26 mouse cellular contexts compared by ENCODE assay signal in genomic region chr14:17748945-17749344, GRCm38 (mm10).
DNase-seq lines count a peak whose midpoint lies in the region; ATAC-seq and TF ChIP-seq lines count a peak whose summit lies in the region.
"Had no signal": no experiment of that assay in that cellular context is flagged by ENCODE, and none has a peak within 500 bp of the region (broad histone marks: within the 10 kb centered on the region; RNA-seq: fewer than 3 reads in every experiment).

No protein-coding gene starts in this region.

- no peak overlapping the region for H3K27ac ChIP-seq in embryonic facial prominence, embryonic 11.5 days (replicated peaks; ENCODE audit: low read depth, low read length)
- H3K27ac ChIP-seq in embryonic facial prominence, embryonic 10.5 days (replicated peaks), result no peak overlapping the region
- peak overlapping the region; percentile 53; the same call in 1 of the 2 replicates for H3K27ac ChIP-seq in liver, adult 2 months (replicated peaks; ENCODE audit: insufficient read depth, low read depth, low read length)
- H3K27ac ChIP-seq in CH12.LX (ENCODE audit: insufficient read depth, low read depth), result no peak overlapping the region
- no peak overlapping the region for H3K27ac ChIP-seq in forebrain, embryonic 15.5 days (replicated peaks)
- no peak overlapping the region for H3K27ac ChIP-seq in neural tube, embryonic 15.5 days (replicated peaks)
- H3K27ac ChIP-seq: hindbrain, embryonic 15.5 days; kidney, embryonic 15.5 days; limb, embryonic 13.5 days; liver, embryonic 14.5 days; stomach, embryonic 15.5 days had no signal

- no peak for TF ChIP-seq RAD21 in CH12.LX (IDR thresholded peaks at IDR 0.05; ENCODE audit: low read depth, low read length)

- peaks cover 27% of the 10 kb centered on the region; the same call in 1 of the 2 replicates for H3K79me2 ChIP-seq in liver, adult 2 months (ENCODE audit: control insufficient read depth, insufficient read depth, low read length)
- H3K79me2 ChIP-seq in CH12.LX (replicated peaks; ENCODE audit: control insufficient read depth, extremely low read depth, insufficient read depth, poor library complexity, severe bottlenecking), result no peaks in the 10 kb centered on the region

- no peak overlapping the region for H3K9ac ChIP-seq in embryonic facial prominence, embryonic 11.5 days (replicated peaks; ENCODE audit: low read length)
- no peak overlapping the region for H3K9ac ChIP-seq in liver, adult 2 months (ENCODE audit: low read depth, low read length)
- H3K9ac ChIP-seq in CH12.LX (ENCODE audit: insufficient read depth, low read depth), result no peak overlapping the region
- no peak overlapping the region for H3K9ac ChIP-seq in forebrain, embryonic 15.5 days (replicated peaks)
- H3K9ac ChIP-seq in neural tube, embryonic 15.5 days (replicated peaks), result no peak overlapping the region
- H3K9ac ChIP-seq: heart, embryonic 12.5 days; hindbrain, embryonic 15.5 days; kidney, embryonic 15.5 days; limb, embryonic 13.5 days; liver, embryonic 14.5 days; lung, embryonic 14.5 days; stomach, embryonic 15.5 days had no signal

- no peak for TF ChIP-seq EP300 in CH12.LX (IDR thresholded peaks at IDR 0.05; ENCODE audit: low read length)

- peak; percentile 25 for DNase-seq in embryonic facial prominence, embryonic 11.5 days (ENCODE audit: low spot score)
- DNase-seq in embryonic facial prominence, embryonic 10.5 days (ENCODE audit: low spot score), result no peak
- DNase-seq in liver, adult 2 months (ENCODE audit: extremely low read depth, low read depth, low spot score), result no peak
- DNase-seq in liver (no peak), CH12.LX (ENCODE audit: extremely low read depth) (peak; percentile 21)
- DNase-seq in urinary bladder, postnatal 10 days (ENCODE audit: low spot score), result no peak
- DNase-seq: adrenal gland, postnatal 25 days; cerebellum, adult 9-10 months; gastrocnemius, postnatal 14 days; heart, adult 18-20 months; heart, postnatal 10 days; kidney, adult 11 months; kidney, postnatal 36 days; layer of hippocampus, postnatal 36 days; lung, embryonic 14.5 days; lung, postnatal 4 days; right cerebral cortex, adult 18-20 months; right cerebral cortex, postnatal 4 days had no signal

- in situ Hi-C loops in CH12.LX (cut with MboI; ENCODE audit: low pct_ligation_motif_present, low pct_unique_long_range_greater_than_20kb, low sequenced_read_pairs), result no loop called here

- no peaks in the 10 kb centered on the region for H3K27me3 ChIP-seq in embryonic facial prominence, embryonic 11.5 days (ENCODE audit: control insufficient read depth, insufficient read depth, low read length)
- no peaks in the 10 kb centered on the region for H3K27me3 ChIP-seq in embryonic facial prominence, embryonic 10.5 days (replicated peaks; ENCODE audit: low read depth, poor library complexity, severe bottlenecking)
- H3K27me3 ChIP-seq in liver, adult 2 months (ENCODE audit: control insufficient read depth, insufficient read depth, low read length), result no peaks in the 10 kb centered on the region
- no peaks in the 10 kb centered on the region for H3K27me3 ChIP-seq in CH12.LX (replicated peaks)
- no peaks in the 10 kb centered on the region for H3K27me3 ChIP-seq in forebrain, embryonic 15.5 days
- H3K27me3 ChIP-seq in neural tube, embryonic 15.5 days (replicated peaks), result no peaks in the 10 kb centered on the region
- H3K27me3 ChIP-seq: heart, embryonic 12.5 days; hindbrain, embryonic 15.5 days; kidney, embryonic 15.5 days; limb, embryonic 13.5 days; stomach, embryonic 15.5 days had no signal

- ATAC-seq in embryonic facial prominence, embryonic 11.5 days (replicated peaks; ENCODE audit: insufficient number of reproducible peaks, low FRiP score, low TSS enrichment, low read depth), result peak; percentile 62; the same call in 1 of the 2 replicates
- peak; percentile 55; the same call in 1 of the 2 replicates for ATAC-seq in forebrain, embryonic 15.5 days (replicated peaks)
- no peak for ATAC-seq in neural tube, embryonic 15.5 days (ENCODE audit: low FRiP score)

- dilution Hi-C loops in CH12.LX (cut with MboI; ENCODE audit: extremely low pct_ligation_motif_present, extremely low pct_unique_long_range_greater_than_20kb, low sequenced_read_pairs), result no loop called here

- TF ChIP-seq POLR2A in liver, adult 2 months (IDR thresholded peaks at IDR 0.05; ENCODE audit: extremely low read depth, insufficient read depth, low read length), result no peak
- no peak for TF ChIP-seq POLR2A in CH12.LX (IDR thresholded peaks at IDR 0.05; ENCODE audit: low read depth, low read length)

- no peaks in the 10 kb centered on the region for H3K36me3 ChIP-seq in embryonic facial prominence, embryonic 11.5 days (replicated peaks; ENCODE audit: control insufficient read depth, insufficient read depth, low read depth, low read length)
- H3K36me3 ChIP-seq in embryonic facial prominence, embryonic 10.5 days (replicated peaks), result no peaks in the 10 kb centered on the region
- no peaks in the 10 kb centered on the region for H3K36me3 ChIP-seq in liver, adult 2 months (ENCODE audit: control insufficient read depth, insufficient read depth, low read length)
- no peaks in the 10 kb centered on the region for H3K36me3 ChIP-seq in CH12.LX (replicated peaks in 1 of 2; ENCODE audit: control insufficient read depth in 1 of 2, insufficient read depth in 1 of 2, low read length in 1 of 2)
- H3K36me3 ChIP-seq in forebrain, embryonic 15.5 days, result no peaks in the 10 kb centered on the region
- H3K36me3 ChIP-seq in neural tube, embryonic 15.5 days, result no peaks in the 10 kb centered on the region
- H3K36me3 ChIP-seq: heart, embryonic 12.5 days; hindbrain, embryonic 15.5 days; kidney, embryonic 15.5 days; limb, embryonic 13.5 days; stomach, embryonic 15.5 days had no signal

- no peak overlapping the region for H3K4me3 ChIP-seq in embryonic facial prominence, embryonic 11.5 days (ENCODE audit: low read depth, low read length)
- no peak overlapping the region for H3K4me3 ChIP-seq in embryonic facial prominence, embryonic 10.5 days
- no peak overlapping the region for H3K4me3 ChIP-seq in liver, adult 2 months (ENCODE audit: insufficient read depth, low read depth, low read length)
- no peak overlapping the region for H3K4me3 ChIP-seq in CH12.LX (replicated peaks in 1 of 3; ENCODE audit: low read depth in 2 of 3, low read length in 2 of 3, poor library complexity in 1 of 3)
- H3K4me3 ChIP-seq in forebrain, embryonic 15.5 days, result no peak overlapping the region
- no peak overlapping the region for H3K4me3 ChIP-seq in neural tube, embryonic 15.5 days (replicated peaks)
- H3K4me3 ChIP-seq: heart, embryonic 12.5 days; hindbrain, embryonic 15.5 days; kidney, embryonic 15.5 days; limb, embryonic 13.5 days; stomach, embryonic 15.5 days had no signal

- H3K9me3 ChIP-seq in embryonic facial prominence, embryonic 11.5 days (replicated peaks; ENCODE audit: control insufficient read depth, low read length), result no peaks in the 10 kb centered on the region
- H3K9me3 ChIP-seq in embryonic facial prominence, embryonic 10.5 days, result no peaks in the 10 kb centered on the region
- H3K9me3 ChIP-seq in CH12.LX (replicated peaks; ENCODE audit: low read length), result no peaks in the 10 kb centered on the region
- no peaks in the 10 kb centered on the region for H3K9me3 ChIP-seq in forebrain, embryonic 15.5 days
- no peaks in the 10 kb centered on the region for H3K9me3 ChIP-seq in neural tube, embryonic 15.5 days (replicated peaks)
- H3K9me3 ChIP-seq: heart, embryonic 12.5 days; hindbrain, embryonic 15.5 days; kidney, embryonic 15.5 days; limb, embryonic 13.5 days; stomach, embryonic 15.5 days had no signal

- TF ChIP-seq CTCF in liver, adult 2 months (IDR thresholded peaks at IDR 0.05; ENCODE audit: low read depth, low read length), result no peak
- TF ChIP-seq CTCF in CH12.LX (conservative IDR thresholded peaks at IDR 0.05 in 1 of 2, IDR thresholded peaks at IDR 0.05 in 1 of 2; ENCODE audit: low read depth in 2 of 2, low read length in 2 of 2), result no peak

- no peaks in the 10 kb centered on the region for H3K4me1 ChIP-seq in embryonic facial prominence, embryonic 11.5 days (ENCODE audit: control insufficient read depth, insufficient read depth, low read length)
- H3K4me1 ChIP-seq in embryonic facial prominence, embryonic 10.5 days, result peaks cover 14% of the 10 kb centered on the region
- peaks cover 24% of the 10 kb centered on the region for H3K4me1 ChIP-seq in liver, adult 2 months (ENCODE audit: control insufficient read depth, insufficient read depth, low read length)
- peaks cover 3 to 25% of the 10 kb centered on the region in 2 experiments; a peak in 3 of 4 replicates for H3K4me1 ChIP-seq in CH12.LX (ENCODE audit: control insufficient read depth in 1 of 2, insufficient read depth in 2 of 2)
- no peaks in the 10 kb centered on the region; the same call in 1 of the 2 replicates for H3K4me1 ChIP-seq in forebrain, embryonic 15.5 days
- no peaks in the 10 kb centered on the region for H3K4me1 ChIP-seq in neural tube, embryonic 15.5 days
- H3K4me1 ChIP-seq: heart, embryonic 12.5 days; hindbrain, embryonic 15.5 days; kidney, embryonic 15.5 days; limb, embryonic 13.5 days; stomach, embryonic 15.5 days had no signal

- no peak overlapping the region for H3K4me2 ChIP-seq in embryonic facial prominence, embryonic 11.5 days (ENCODE audit: low read depth, low read length)
- no peak overlapping the region for H3K4me2 ChIP-seq in CH12.LX (ENCODE audit: insufficient read depth, low read depth, poor library complexity, severe bottlenecking)
- no peak overlapping the region for H3K4me2 ChIP-seq in forebrain, embryonic 15.5 days (replicated peaks)
- no peak overlapping the region for H3K4me2 ChIP-seq in neural tube, embryonic 15.5 days
- H3K4me2 ChIP-seq: heart, embryonic 12.5 days; hindbrain, embryonic 15.5 days; kidney, embryonic 15.5 days; limb, embryonic 13.5 days; lung, embryonic 14.5 days; stomach, embryonic 15.5 days had no signal

TF ChIP-seq in CH12.LX, 34 proteins besides CTCF, POLR2A, EP300 and RAD21:
- TF ChIP-seq UBTF (IDR thresholded peaks at IDR 0.05; ENCODE audit: low read depth, low read length) (no peak), JUND (conservative IDR thresholded peaks at IDR 0.05; ENCODE audit: low read depth, low read length) (no peak), JUN (IDR thresholded peaks at IDR 0.05; ENCODE audit: insufficient read depth, low read depth, low read length) (no peak), MAFK (IDR thresholded peaks at IDR 0.05; ENCODE audit: insufficient replicate concordance, low read length) (no peak), MAX (IDR thresholded peaks at IDR 0.05; ENCODE audit: low read length) (no peak), NRF1 (IDR thresholded peaks at IDR 0.05; ENCODE audit: low read depth, low read length) (no peak), E2F4 (IDR thresholded peaks at IDR 0.05; ENCODE audit: insufficient replicate concordance, low read depth, low read length) (no peak)

Comparison
In these comparisons a context has a peak if more than half of its experiments do, and no peak if none do; other contexts are left out.
1. DNase-seq: peak in embryonic facial prominence, embryonic 11.5 days (single experiment) and CH12.LX (single experiment); none in embryonic facial prominence, embryonic 10.5 days (single experiment), liver, adult 2 months (single experiment), liver (single experiment) and urinary bladder, postnatal 10 days (single experiment).